Mouse (Mus musculus) embryonic fibroblast, embryonic 13.5 days (primary cell): ENCODE data around the gene Il9.

Experiments used
- CTCF ChIP-seq: IDR thresholded peaks from 2 replicates; pipeline ENCODE4 v1.5.1; 2011; ENCODE audit warnings: mild to moderate bottlenecking, control low read depth, low read length, moderate library complexity, borderline replicate concordance; ENCODE audit not compliant: insufficient read depth
- POLR2A ChIP-seq: IDR thresholded peaks from 2 replicates; pipeline ENCODE4 v1.6.1; 2011; ENCODE audit warnings: low read depth, mild to moderate bottlenecking, control low read depth, low read length, moderate library complexity

DNA sequence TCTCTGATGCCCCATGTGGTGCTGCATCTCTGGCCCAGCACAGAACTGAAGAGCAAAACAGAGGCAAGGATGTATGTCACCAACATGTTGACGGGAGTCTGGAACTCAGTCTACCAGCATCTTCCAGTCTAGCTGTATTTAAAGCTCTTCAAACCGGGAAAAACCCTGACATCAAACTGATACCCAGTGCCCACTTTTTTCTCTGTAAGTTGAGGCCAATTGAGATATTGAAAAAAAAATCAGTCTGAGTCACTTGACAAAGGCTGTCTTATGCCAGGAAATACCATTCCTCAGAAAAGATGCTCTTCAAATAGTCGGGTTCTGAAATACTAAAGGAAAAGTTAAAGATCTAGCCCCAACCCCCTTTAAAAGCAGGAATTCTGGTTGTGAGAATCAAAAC lies at the start of gene Il9:
- TF ChIP-seq POLR2A (no peak), CTCF (no peak)
